Mouse (Mus musculus): ENCODE data around the gene Rtn4rl1. TPM values are rescaled to one million over a fixed set of nuclear protein-coding genes. Genes with fewer than 3 reads are reported as not detected.
A peak's percentile ranks its signal among the peaks of the same experiment; 100 is the strongest.

Gene Rtn4rl1
- polyA plus RNA-seq, 1 experiment: not detected

DNA sequence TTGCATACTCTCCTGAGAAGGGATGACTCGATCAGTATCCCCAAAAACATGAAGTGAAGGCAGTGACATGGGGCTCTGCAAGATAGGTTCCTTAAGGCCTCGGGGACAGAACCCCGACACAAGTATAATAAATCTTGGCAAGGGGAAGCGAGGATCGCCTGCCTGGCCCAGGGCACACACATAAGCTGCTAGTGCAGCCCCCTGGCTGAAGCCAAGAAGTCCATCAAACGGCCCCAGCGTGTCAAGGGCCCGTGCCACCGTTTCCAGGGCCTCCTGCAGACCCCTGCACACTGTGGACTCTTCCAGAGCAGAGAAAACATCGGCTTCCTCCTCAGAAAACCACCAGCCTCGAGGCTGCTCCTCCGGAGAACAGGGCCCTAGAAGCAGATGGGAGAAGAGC, 15.6 kb upstream of the Rtn4rl1 start:
- TF ChIP-seq CTCF (IDR thresholded peaks at IDR 0.05; ENCODE audit: insufficient read depth, low read depth, low read length) (no peak), POLR2A (IDR thresholded peaks at IDR 0.05; ENCODE audit: insufficient read depth, low read depth, low read length) (no peak)
- Histone ChIP-seq H3K4me3 (ENCODE audit: insufficient read depth, low read depth, low read length) (peak overlapping the region; percentile 81), H3K27ac (ENCODE audit: insufficient read depth, low read depth, low read length) (no peak overlapping the region), H3K4me1 (ENCODE audit: control insufficient read depth, insufficient read depth, low read length) (peaks cover 14% of the 10 kb centered on the region)
- 51% methylated on average over 12 of the region's 12 CpGs for WGBS

- Histone ChIP-seq H3K4me3 (ENCODE audit: insufficient read depth, low read depth, low read length) (peak within 1 kb of the TSS; percentile 81), H3K4me1 (ENCODE audit: control insufficient read depth, insufficient read depth, low read length) (peaks cover 14% of the 10 kb centered on the region), H3K27ac (ENCODE audit: insufficient read depth, low read depth, low read length) (0 out of 2 replicates have a peak within 1 kb of the TSS, but pooled peaks have one; percentile 31)
- TF ChIP-seq CTCF (IDR thresholded peaks at IDR 0.05; ENCODE audit: insufficient read depth, low read depth, low read length) (peak; percentile 99), POLR2A (IDR thresholded peaks at IDR 0.05; ENCODE audit: insufficient read depth, low read depth, low read length) (peak; percentile 82)
- WGBS: under 1% methylated on average over 33 of the region's 33 CpGs
Measured at GRCm38 (mm10) chr11:75178672-75179208, 14.8 kb upstream of the Rtn4rl1 start, which contains the start of gene Ovca2. Gene Ovca2, minus strand, starts transcription at chr11:75178835.

- TF ChIP-seq CTCF (IDR thresholded peaks at IDR 0.05; ENCODE audit: insufficient read depth, low read depth, low read length) (no peak), POLR2A (IDR thresholded peaks at IDR 0.05; ENCODE audit: insufficient read depth, low read depth, low read length) (no peak)
- WGBS: 85% methylated on average over 2 of the region's 2 CpGs
- no peak overlapping the region for H3K27ac ChIP-seq (ENCODE audit: insufficient read depth, low read depth, low read length)
- peaks cover 9% of the 10 kb centered on the region for H3K4me1 ChIP-seq (ENCODE audit: control insufficient read depth, insufficient read depth, low read length)
- H3K4me3 ChIP-seq (ENCODE audit: insufficient read depth, low read depth, low read length): no peak overlapping the region
Measured at GRCm38 (mm10) chr11:75183917-75184570, 9.5 kb upstream of the Rtn4rl1 start.

- WGBS: 91% methylated on average over 5 of the region's 5 CpGs
- H3K4me3 ChIP-seq (ENCODE audit: insufficient read depth, low read depth, low read length): no peak overlapping the region
- H3K4me1 ChIP-seq (ENCODE audit: control insufficient read depth, insufficient read depth, low read length): peaks cover 10% of the 10 kb centered on the region
- no peak for TF ChIP-seq POLR2A (IDR thresholded peaks at IDR 0.05; ENCODE audit: insufficient read depth, low read depth, low read length)
- TF ChIP-seq CTCF (IDR thresholded peaks at IDR 0.05; ENCODE audit: insufficient read depth, low read depth, low read length): no peak
- H3K27ac ChIP-seq (ENCODE audit: insufficient read depth, low read depth, low read length): no peak overlapping the region
Measured at GRCm38 (mm10) chr11:75184573-75184972, 9.0 kb upstream of the Rtn4rl1 start.

DNA sequence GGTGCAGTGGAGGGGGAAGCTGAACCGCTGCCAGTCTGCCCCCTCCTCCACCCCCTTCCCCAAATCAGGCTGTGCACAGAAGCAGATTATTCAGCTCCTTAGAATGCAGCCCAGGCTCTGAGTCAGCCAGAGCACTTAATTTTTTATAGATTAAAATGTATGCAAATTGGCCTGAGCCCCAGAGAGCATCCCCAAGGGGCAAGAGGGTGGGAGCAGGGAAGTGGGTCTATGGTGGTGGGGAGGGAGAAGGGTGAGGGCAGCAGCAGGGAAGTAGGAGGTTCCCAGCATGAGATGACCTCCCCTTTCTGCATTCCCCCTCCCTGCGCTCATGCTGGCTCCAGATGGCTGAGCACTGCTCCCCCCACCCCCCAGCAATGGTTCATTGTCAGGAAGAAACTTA, 8.6 kb upstream of the Rtn4rl1 start:
- TF ChIP-seq CTCF (IDR thresholded peaks at IDR 0.05; ENCODE audit: insufficient read depth, low read depth, low read length) (no peak), POLR2A (IDR thresholded peaks at IDR 0.05; ENCODE audit: insufficient read depth, low read depth, low read length) (no peak)
- Histone ChIP-seq H3K4me3 (ENCODE audit: insufficient read depth, low read depth, low read length) (no peak overlapping the region), H3K4me1 (ENCODE audit: control insufficient read depth, insufficient read depth, low read length) (peaks cover 9% of the 10 kb centered on the region; the same call in 1 of the 2 replicates), H3K27ac (ENCODE audit: insufficient read depth, low read depth, low read length) (no peak overlapping the region)
- WGBS: 62% methylated on average over 2 of the region's 2 CpGs

GRCm38 (mm10) chr11:75189713-75190370, 3.7 kb upstream of the Rtn4rl1 start:
- TF ChIP-seq CTCF (IDR thresholded peaks at IDR 0.05; ENCODE audit: insufficient read depth, low read depth, low read length) (no peak), POLR2A (IDR thresholded peaks at IDR 0.05; ENCODE audit: insufficient read depth, low read depth, low read length) (no peak)
- H3K4me1 ChIP-seq (ENCODE audit: control insufficient read depth, insufficient read depth, low read length): peaks cover 20% of the 10 kb centered on the region
- H3K4me3 ChIP-seq (ENCODE audit: insufficient read depth, low read depth, low read length): peak overlapping the region; percentile 76
- 1% methylated on average over 22 of the region's 22 CpGs for WGBS
- H3K27ac ChIP-seq (ENCODE audit: insufficient read depth, low read depth, low read length): no peak overlapping the region

DNA sequence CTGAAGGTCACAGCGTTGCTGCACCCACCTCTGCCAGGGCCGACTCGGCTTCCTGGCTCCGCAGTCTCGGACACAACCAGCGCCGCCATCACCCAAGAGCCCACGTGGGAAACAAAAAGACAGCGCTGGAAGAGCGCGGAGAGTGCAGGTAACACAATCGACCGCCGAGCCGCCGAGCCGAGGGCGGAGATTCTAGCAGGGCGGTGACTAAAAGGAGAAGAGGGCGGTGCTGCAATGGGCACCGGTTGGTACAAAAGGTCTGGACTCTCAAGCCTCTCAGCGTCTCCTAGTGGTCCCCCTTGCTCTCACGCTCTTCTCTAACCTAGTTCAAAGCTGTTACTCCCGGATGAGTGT, 3.2 kb upstream of the Rtn4rl1 start:
- Histone ChIP-seq H3K4me1 (ENCODE audit: control insufficient read depth, insufficient read depth, low read length) (peaks cover 25% of the 10 kb centered on the region), H3K27ac (ENCODE audit: insufficient read depth, low read depth, low read length) (no peak overlapping the region), H3K4me3 (ENCODE audit: insufficient read depth, low read depth, low read length) (peak overlapping the region; percentile 76)
- WGBS: 2% methylated on average over 24 of the region's 24 CpGs
- 0 out of 2 replicates have a peak, but pooled peaks have one; percentile 5 for TF ChIP-seq CTCF (IDR thresholded peaks at IDR 0.05; ENCODE audit: insufficient read depth, low read depth, low read length)
- TF ChIP-seq POLR2A (IDR thresholded peaks at IDR 0.05; ENCODE audit: insufficient read depth, low read depth, low read length): peak; percentile 56

- no peak within 1 kb of the TSS for H3K27ac ChIP-seq (ENCODE audit: insufficient read depth, low read depth, low read length)
- WGBS: 63% methylated on average over 5 of the region's 5 CpGs
Measured at GRCm38 (mm10) chr11:75190905-75191441, 2.6 kb upstream of the Rtn4rl1 start, which contains the start of gene Dph1. Gene Dph1, minus strand, starts transcription at chr11:75191241.

GRCm38 (mm10) chr11:75191841-75192240, 1.7 kb upstream of the Rtn4rl1 start:
- peaks cover 27% of the 10 kb centered on the region for H3K4me1 ChIP-seq (ENCODE audit: control insufficient read depth, insufficient read depth, low read length)
- 54% methylated on average over 6 of the region's 6 CpGs for WGBS

More at GRCm38 (mm10) chr11:75190905-75191441, 2.6 kb upstream of the Rtn4rl1 start, which contains the start of gene Dph1:
- TF ChIP-seq CTCF (IDR thresholded peaks at IDR 0.05; ENCODE audit: insufficient read depth, low read depth, low read length): no peak
- no peak for TF ChIP-seq POLR2A (IDR thresholded peaks at IDR 0.05; ENCODE audit: insufficient read depth, low read depth, low read length)
- peaks cover 27% of the 10 kb centered on the region for H3K4me1 ChIP-seq (ENCODE audit: control insufficient read depth, insufficient read depth, low read length)
- peak within 1 kb of the TSS; percentile 76 for H3K4me3 ChIP-seq (ENCODE audit: insufficient read depth, low read depth, low read length)

More at GRCm38 (mm10) chr11:75191841-75192240, 1.7 kb upstream of the Rtn4rl1 start:
- H3K27ac ChIP-seq (ENCODE audit: insufficient read depth, low read depth, low read length): no peak overlapping the region
- TF ChIP-seq POLR2A (IDR thresholded peaks at IDR 0.05; ENCODE audit: insufficient read depth, low read depth, low read length): no peak
- TF ChIP-seq CTCF (IDR thresholded peaks at IDR 0.05; ENCODE audit: insufficient read depth, low read depth, low read length): no peak
- no peak overlapping the region for H3K4me3 ChIP-seq (ENCODE audit: insufficient read depth, low read depth, low read length)

All from olfactory bulb, adult 2 months (tissue).